Mouse (Mus musculus) megakaryocyte, embryonic 14.5 days (primary cell): ENCODE results near the gene Pla2g12a.

Experiments used
- FLI1 ChIP-seq: IDR thresholded peaks from 2 replicates; pipeline ENCODE4 v1.6.1; 2012; ENCODE audit warnings: low read length, inconsistent platforms, mixed read lengths
- GATA1 ChIP-seq: IDR thresholded peaks from 3 replicates; pipeline ENCODE4 v1.6.1; 2012; ENCODE audit warnings: mixed read lengths, low read length, inconsistent platforms, borderline replicate concordance

DNA sequence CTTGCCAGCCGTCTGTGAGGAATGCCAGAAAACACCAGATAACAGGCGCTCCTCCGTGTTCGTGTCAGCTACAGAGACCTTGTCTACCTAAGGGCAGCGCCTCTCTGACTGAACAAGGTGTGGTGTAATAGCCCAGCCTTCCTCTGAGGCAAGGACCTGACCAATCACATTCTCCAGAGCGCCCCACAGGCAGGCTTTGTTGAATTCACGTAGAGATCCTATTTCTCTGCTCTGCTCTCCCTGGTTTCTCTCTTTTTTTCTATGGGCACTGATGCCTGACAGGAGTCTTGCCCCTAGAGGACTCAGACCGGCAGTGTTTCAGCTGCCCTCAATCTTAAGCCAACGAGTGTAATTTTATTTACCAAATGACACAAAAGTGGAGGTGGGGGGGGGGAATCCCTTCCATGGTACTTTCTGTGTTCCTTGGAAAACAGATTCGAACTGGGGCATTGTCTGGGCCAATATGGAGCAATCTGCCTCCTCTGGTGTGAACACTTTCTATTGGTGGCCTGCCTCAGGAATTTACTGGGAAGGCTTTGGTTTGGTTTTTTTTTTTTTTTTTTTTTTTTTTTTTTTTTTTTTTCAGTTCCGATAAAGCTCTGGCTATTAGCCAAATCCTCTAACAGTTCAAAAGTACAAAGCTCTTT lies 42.2 kb upstream of the Pla2g12a start:
- TF ChIP-seq GATA1 (no peak), FLI1 (no peak)
